Mouse (Mus musculus) heart, adult 9 months (tissue): ENCODE results near the gene Ifi214.
"Not testable (repeated sequence)": the region's sequence is repeated elsewhere in the genome, so short reads cannot be mapped to it uniquely, and the experiment has no call there.

Experiments used
- DNase-seq, 2 experiments: peaks; one replicate each; pipeline ENCODE4 v3.0.0; 2022; ENCODE audit warnings: low spot score in 2 of 2

Ifi214 gene

GRCm38 (mm10) chr1:173535791-173536190 is at the start of gene Ifi214:
Gene Ifi214 (minus strand): TSS chr1:173535957.
- not testable (repeated sequence) for DNase-seq

- no peak for DNase-seq
Observed at GRCm38 (mm10) chr1:173579921-173580585, 44.3 kb upstream of the Ifi214 start.

- DNase-seq, result no peak
Observed at GRCm38 (mm10) chr1:173579079-173579478, 43.3 kb upstream of the Ifi214 start.

GRCm38 (mm10) chr1:173550491-173551050 is 14.8 kb upstream of the Ifi214 start:
- DNase-seq, result peak; percentile 45 to 67

- DNase-seq, result not testable (repeated sequence)
Observed at GRCm38 (mm10) chr1:173548798-173549197, 13.0 kb upstream of the Ifi214 start.

- DNase-seq, result no peak
Observed at GRCm38 (mm10) chr1:173521452-173521851, 14.3 kb downstream of the Ifi214 start.

GRCm38 (mm10) chr1:173510595-173510994 is 25.2 kb downstream of the Ifi214 start:
- not testable (repeated sequence) for DNase-seq

GRCm38 (mm10) chr1:173491483-173491882 is 44.3 kb downstream of the Ifi214 start:
- DNase-seq, result not testable (repeated sequence)

GRCm38 (mm10) chr1:173490812-173491480 is 44.8 kb downstream of the Ifi214 start, which contains the start of gene Ifi206:
Gene Ifi206 (minus strand): TSS chr1:173491041.
- not testable (repeated sequence) for DNase-seq

- not testable (repeated sequence) for DNase-seq
Observed at GRCm38 (mm10) chr1:173481182-173481574, 54.6 kb downstream of the Ifi214 start.

- not testable (repeated sequence) for DNase-seq
Observed at GRCm38 (mm10) chr1:173480399-173481181, 55.2 kb downstream of the Ifi214 start.
